In the genomic region with DNA sequence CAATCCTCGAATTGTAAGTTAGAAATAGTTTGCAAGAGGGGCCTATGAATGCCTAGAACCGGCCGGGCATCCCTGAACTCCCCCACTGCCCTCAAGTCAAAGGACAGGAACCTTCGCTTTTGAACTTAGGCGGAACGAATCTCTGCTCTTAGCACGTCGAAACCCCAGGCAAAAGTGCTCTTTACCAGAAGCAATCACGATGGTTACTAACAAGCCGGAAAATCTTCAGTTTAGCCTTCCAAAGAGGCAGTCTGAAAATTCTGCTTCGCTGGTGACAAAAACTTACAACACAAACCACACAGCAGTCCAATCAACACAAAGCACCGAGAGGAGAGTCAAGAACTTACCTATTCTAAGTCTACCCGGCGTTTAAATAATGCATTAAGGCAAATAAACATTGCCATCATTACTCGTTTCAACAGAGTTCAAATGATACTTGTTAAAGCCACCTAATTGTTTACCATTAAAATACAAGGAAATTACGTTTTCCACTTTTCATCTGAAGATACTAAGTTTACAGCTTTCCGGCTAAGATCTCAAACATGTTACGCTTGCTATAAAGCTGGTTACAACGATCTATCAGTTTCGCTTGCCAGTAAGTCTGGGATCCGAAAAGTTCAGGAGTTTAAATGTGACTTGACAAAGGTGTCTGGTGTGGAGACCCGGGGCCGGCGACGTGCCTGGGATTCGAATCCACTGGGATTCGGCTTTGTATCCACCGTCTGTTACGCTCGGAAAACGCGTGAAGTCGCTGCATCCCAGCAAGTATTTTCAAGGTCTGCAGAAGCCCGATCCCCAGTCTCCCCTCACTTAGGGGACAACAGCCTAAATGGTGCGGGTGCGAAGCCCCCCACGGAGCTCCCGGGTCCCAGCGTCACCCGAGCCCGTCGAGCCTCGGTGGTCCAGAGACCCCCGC, we compare ENCODE assay signal across 8 mouse cellular contexts. TPM values are rescaled to one million over a fixed set of nuclear protein-coding genes. Genes with fewer than 3 reads are reported as not detected.
A peak's percentile ranks its signal among the peaks of the same experiment; 100 is the strongest.
DNase-seq lines count a peak whose midpoint lies in the region; ATAC-seq and TF ChIP-seq lines count a peak whose summit lies in the region.

No protein-coding gene starts in this region.

- H3K4me3 ChIP-seq in ES-Bruce4 (ENCODE audit: low read depth, low read length): peak overlapping the region; percentile 92
- peak overlapping the region; percentile 89 for H3K4me3 ChIP-seq in embryonic fibroblast, embryonic 13.5 days (ENCODE audit: insufficient read depth, low read length)
- H3K4me3 ChIP-seq in heart, embryonic 16.5 days (ENCODE audit: low read length): peak overlapping the region; percentile 83
- H3K4me3 ChIP-seq in liver, embryonic 15.5 days (replicated peaks): peak overlapping the region; percentile 96

- no peak for TF ChIP-seq POLR2A in ES-Bruce4 (IDR thresholded peaks at IDR 0.05; ENCODE audit: insufficient read depth, low read length)
- TF ChIP-seq POLR2A in embryonic fibroblast, embryonic 13.5 days (IDR thresholded peaks at IDR 0.05; ENCODE audit: low read depth, low read length): no peak

- peak; percentile 15 for ATAC-seq in heart, embryonic 16.5 days (replicated peaks; ENCODE audit: extremely low read depth, insufficient read depth, low FRiP score)
- ATAC-seq in liver, embryonic 15.5 days (ENCODE audit: insufficient read depth): no peak

- no peaks in the 10 kb centered on the region for H3K27me3 ChIP-seq in ES-Bruce4 (ENCODE audit: control insufficient read depth, insufficient read depth, low read length, poor library complexity, severe bottlenecking)
- no peaks in the 10 kb centered on the region for H3K27me3 ChIP-seq in heart, embryonic 16.5 days (ENCODE audit: control insufficient read depth, insufficient read depth, low read length)
- H3K27me3 ChIP-seq in liver, embryonic 15.5 days: peaks cover 5% of the 10 kb centered on the region

- H3K4me1 ChIP-seq in ES-Bruce4 (ENCODE audit: control insufficient read depth, insufficient read depth, low read length): no peaks in the 10 kb centered on the region
- H3K4me1 ChIP-seq in embryonic fibroblast, embryonic 13.5 days (ENCODE audit: control insufficient read depth, insufficient read depth, low read length): peaks cover 3% of the 10 kb centered on the region
- peaks cover 17% of the 10 kb centered on the region; the same call in 1 of the 2 replicates for H3K4me1 ChIP-seq in heart, embryonic 16.5 days (ENCODE audit: control insufficient read depth, insufficient read depth, low read length)
- peaks cover 46% of the 10 kb centered on the region for H3K4me1 ChIP-seq in liver, embryonic 15.5 days (replicated peaks)

- H3K9me3 ChIP-seq in ES-Bruce4 (replicated peaks; ENCODE audit: control insufficient read depth, insufficient read depth, low read length, poor library complexity, severe bottlenecking): no peaks in the 10 kb centered on the region
- no peaks in the 10 kb centered on the region for H3K9me3 ChIP-seq in heart, embryonic 16.5 days (replicated peaks; ENCODE audit: control insufficient read depth, low read length)
- H3K9me3 ChIP-seq in liver, embryonic 15.5 days (replicated peaks): no peaks in the 10 kb centered on the region; the same call in 1 of the 2 replicates

- H3K9ac ChIP-seq in ES-Bruce4 (ENCODE audit: low read depth, poor library complexity, severe bottlenecking): peak overlapping the region; percentile 94
- H3K9ac ChIP-seq in heart, embryonic 16.5 days (ENCODE audit: low read length): peak overlapping the region; percentile 92
- H3K9ac ChIP-seq in liver, embryonic 15.5 days: peak overlapping the region; percentile 98

- no peak for TF ChIP-seq EP300 in ES-Bruce4 (IDR thresholded peaks at IDR 0.05; ENCODE audit: insufficient read depth, low read depth, low read length)

- no peak for TF ChIP-seq CTCF in ES-Bruce4 (IDR thresholded peaks at IDR 0.05; ENCODE audit: low read depth, low read length)
- no peak; the same call in 1 of the 2 replicates for TF ChIP-seq CTCF in embryonic fibroblast, embryonic 13.5 days (IDR thresholded peaks at IDR 0.05; ENCODE audit: borderline replicate concordance, insufficient read depth, low read length)

- 1% methylated on average over 44 of the region's 44 CpGs for WGBS in heart, embryonic 16.5 days
- WGBS in liver, embryonic 15.5 days (ENCODE audit: insufficient replicate concordance): 1% methylated on average over 44 of the region's 44 CpGs

- DNase-seq in adrenal gland, postnatal 14 days: peak; percentile 69
- peak; percentile 33 to 55 for DNase-seq in kidney, postnatal 25 days
- peak; percentile 27 for DNase-seq in ovary, postnatal 10 days (ENCODE audit: low spot score)
- no peak for DNase-seq in yolk sac, embryonic 10.5 days (ENCODE audit: low spot score)

- H3K27ac ChIP-seq in ES-Bruce4 (ENCODE audit: insufficient read depth, low read length): no peak overlapping the region
- H3K27ac ChIP-seq in embryonic fibroblast, embryonic 13.5 days (ENCODE audit: insufficient read depth, low read length): peak overlapping the region; percentile 28; the same call in 1 of the 2 replicates
- peak overlapping the region; percentile 86 for H3K27ac ChIP-seq in heart, embryonic 16.5 days (ENCODE audit: low read length)
- H3K27ac ChIP-seq in liver, embryonic 15.5 days (replicated peaks): peak overlapping the region; percentile 91

- H3K36me3 ChIP-seq in ES-Bruce4 (ENCODE audit: control insufficient read depth, insufficient read depth, low read length, poor library complexity, severe bottlenecking): no peaks in the 10 kb centered on the region
- H3K36me3 ChIP-seq in heart, embryonic 16.5 days (ENCODE audit: control insufficient read depth, insufficient read depth): no peaks in the 10 kb centered on the region
- peaks cover 4% of the 10 kb centered on the region; the same call in 1 of the 2 replicates for H3K36me3 ChIP-seq in liver, embryonic 15.5 days (replicated peaks)

- H3K4me2 ChIP-seq in heart, embryonic 16.5 days (ENCODE audit: low read depth, low read length): peak overlapping the region; percentile 86
- peak overlapping the region; percentile 80 for H3K4me2 ChIP-seq in liver, embryonic 15.5 days

RNA-seq across cellular contexts. Expression of a gene that starts 0.8 kb away (rescaled TPM):
- polyA plus RNA-seq in ES-Bruce4 (2011; ENCODE audit: insufficient read depth, insufficient read length, low read depth, missing spikeins): 27.5 and 30.9 TPM in 2 replicates
- total RNA-seq in adrenal gland, postnatal 14 days (2021): 10.1 and 13.8 TPM in 2 replicates
- 26.8 and 56.0 TPM in 2 replicates for polyA plus RNA-seq in embryonic fibroblast, embryonic 13.5 days (2011; ENCODE audit: insufficient read length, low read depth, missing spikeins)
- polyA plus RNA-seq in heart, embryonic 16.5 days (2015; fragmentation: Nextera tagmentation; extraction: Ambion mirVana): 28.9 and 31.5 TPM in 2 replicates
- 44.1 and 45.7 TPM in 2 replicates for polyA plus RNA-seq in liver, embryonic 15.5 days (2015; fragmentation: Nextera tagmentation; extraction: Ambion mirVana)

RNA-seq across cellular contexts. Expression of a gene that starts 18.1 kb away (rescaled TPM):
- not detected in 2 replicates for polyA plus RNA-seq in ES-Bruce4 (2011; ENCODE audit: insufficient read depth, insufficient read length, low read depth, missing spikeins)
- total RNA-seq in adrenal gland, postnatal 14 days (2021): not detected in 2 replicates
- 0.18 and 0.79 TPM in 2 replicates for polyA plus RNA-seq in embryonic fibroblast, embryonic 13.5 days (2011; ENCODE audit: insufficient read length, low read depth, missing spikeins)
- 0.10 TPM in 1 of 2 replicates, not detected in the other for polyA plus RNA-seq in heart, embryonic 16.5 days (2015; fragmentation: Nextera tagmentation; extraction: Ambion mirVana)
- polyA plus RNA-seq in liver, embryonic 15.5 days (2015; fragmentation: Nextera tagmentation; extraction: Ambion mirVana): 0.52 and 0.54 TPM in 2 replicates
